Mouse (Mus musculus) intestine, embryonic 15.5 days (tissue): ENCODE results near the gene Blvrb. TPM values are rescaled to one million over a fixed set of nuclear protein-coding genes. Genes with fewer than 3 reads are reported as not detected.

ENCODE experiments used
- ATAC-seq: fragments of 200-750 bp; cut with Nextera tagmentation; 2 replicates; pipeline ENCODE4 v1.8.0; 2017; ENCODE audit warnings: moderate TSS enrichment, moderate library complexity
- H3K27ac ChIP-seq: fragments of 300-500 bp; sonication (generic); 2 replicates; pipeline ENCODE4 v1.5.1; 2015; ENCODE audit warnings: mild to moderate bottlenecking, inconsistent platforms
- H3K27me3 ChIP-seq: fragments of 300-500 bp; sonication (generic); replicated peaks from 2 replicates; pipeline ENCODE4 v1.6.1; 2015; ENCODE audit warnings: inconsistent platforms
- H3K36me3 ChIP-seq: fragments of 300-500 bp; sonication (generic); 2 replicates; pipeline ENCODE4 v1.6.1; 2015; ENCODE audit warnings: inconsistent platforms
- H3K4me1 ChIP-seq: fragments of 300-500 bp; sonication (generic); replicated peaks from 2 replicates; pipeline ENCODE4 v1.6.1; 2015; ENCODE audit warnings: inconsistent platforms
- H3K4me2 ChIP-seq: fragments of 300-500 bp; sonication (generic); replicated peaks from 2 replicates; pipeline ENCODE4 v1.6.1; 2015; ENCODE audit warnings: mild to moderate bottlenecking, inconsistent platforms
- H3K4me3 ChIP-seq: fragments of 300-500 bp; sonication (generic); replicated peaks from 2 replicates; pipeline ENCODE4 v1.5.1; 2015; ENCODE audit warnings: inconsistent platforms
- H3K9ac ChIP-seq: fragments of 300-500 bp; sonication (generic); 2 replicates; pipeline ENCODE4 v1.6.1; 2015; ENCODE audit warnings: inconsistent platforms
- H3K9me3 ChIP-seq: fragments of 300-500 bp; sonication (generic); 2 replicates; pipeline ENCODE4 v1.6.1; 2016; ENCODE audit warnings: inconsistent platforms
- WGBS: fragments of 180-500 bp; shearing (Covaris S2); methylation state at CpG from one replicate; pipeline ENCODE4 v1.1.7; 2015; 5-methylcytosine and 5-hydroxymethylcytosine counted together
- polyA plus RNA-seq: library from polyadenylated mRNA; unstranded; fragments of >200 nt; fragmentation: Nextera tagmentation; extraction: Ambion mirVana; gene quantifications from 2 replicates; pipeline ENCODE4 v1.2.1, GENCODE M21; 2015

Gene Blvrb
- polyA plus RNA-seq, 1 experiment from 2014 or later = 60.4 TPM

GRCm38 (mm10) chr7:27454461-27455121, 6.8 kb downstream of the Blvrb start:
- WGBS = 73% methylated on average over 10 of the region's 10 CpGs
- no peak overlapping the region for H3K4me3 ChIP-seq
- H3K27me3 ChIP-seq = no peaks in the 10 kb centered on the region
- no peaks in the 10 kb centered on the region for H3K9me3 ChIP-seq
- H3K9ac ChIP-seq = no peak overlapping the region
- no peak overlapping the region for H3K4me2 ChIP-seq
- H3K27ac ChIP-seq = no peak overlapping the region
- no peak for ATAC-seq
- H3K4me1 ChIP-seq = no peaks in the 10 kb centered on the region
- no peaks in the 10 kb centered on the region for H3K36me3 ChIP-seq

- ATAC-seq = no peak
- H3K36me3 ChIP-seq = no peaks in the 10 kb centered on the region
- H3K9ac ChIP-seq = no peak overlapping the region
- 95% methylated on average over 3 of the region's 3 CpGs for WGBS
- H3K4me1 ChIP-seq = no peaks in the 10 kb centered on the region
- H3K27me3 ChIP-seq = no peaks in the 10 kb centered on the region
- H3K4me2 ChIP-seq = no peak overlapping the region
- no peak overlapping the region for H3K4me3 ChIP-seq
- H3K9me3 ChIP-seq = no peaks in the 10 kb centered on the region
- no peak overlapping the region for H3K27ac ChIP-seq
These were observed 7.5 kb downstream of the Blvrb start for GRCm38 (mm10) chr7:27455273-27455672.

DNA sequence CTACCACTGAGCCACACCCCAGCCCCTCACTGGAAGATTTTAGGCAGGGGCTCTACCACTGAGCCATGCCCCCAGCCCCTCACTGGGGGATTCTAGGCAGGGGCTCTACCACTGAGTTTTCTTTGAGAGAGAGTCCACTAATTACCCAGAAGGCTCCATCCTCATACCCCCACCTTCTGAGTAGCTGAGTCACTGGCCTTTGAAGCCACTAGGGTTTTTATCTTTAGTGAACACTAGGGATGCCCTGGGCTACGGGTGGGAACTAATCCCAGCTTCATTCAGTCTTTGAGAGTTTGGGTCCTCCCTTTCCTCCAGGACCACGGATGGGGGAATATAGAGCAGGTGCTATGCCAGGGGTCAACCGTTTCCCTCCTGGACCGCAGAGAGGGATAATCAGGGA, 10.8 kb downstream of the Blvrb start:
- 80% methylated on average over 4 of the region's 4 CpGs for WGBS
- no peak for ATAC-seq

GRCm38 (mm10) chr7:27459640-27460039, 11.9 kb downstream of the Blvrb start:
- 85% methylated on average over 5 of the region's 5 CpGs for WGBS
- no peaks in the 10 kb centered on the region for H3K27me3 ChIP-seq
- no peak overlapping the region for H3K4me2 ChIP-seq
- no peaks in the 10 kb centered on the region for H3K4me1 ChIP-seq
- H3K9me3 ChIP-seq = no peaks in the 10 kb centered on the region
- H3K36me3 ChIP-seq = no peaks in the 10 kb centered on the region
- no peak overlapping the region for H3K9ac ChIP-seq
- H3K4me3 ChIP-seq = no peak overlapping the region
- no peak for ATAC-seq
- no peak overlapping the region for H3K27ac ChIP-seq

More for the DNA sequence above, 10.8 kb downstream of the Blvrb start:
- Histone ChIP-seq H3K9me3 (no peaks in the 10 kb centered on the region), H3K36me3 (no peaks in the 10 kb centered on the region), H3K4me1 (no peaks in the 10 kb centered on the region), H3K4me3 (no peak overlapping the region), H3K9ac (no peak overlapping the region), H3K27ac (no peak overlapping the region), H3K4me2 (no peak overlapping the region), H3K27me3 (no peaks in the 10 kb centered on the region)

- Histone ChIP-seq H3K4me2 (no peak overlapping the region), H3K4me3 (no peak overlapping the region), H3K27me3 (no peaks in the 10 kb centered on the region), H3K9ac (no peak overlapping the region), H3K4me1 (no peaks in the 10 kb centered on the region), H3K9me3 (no peaks in the 10 kb centered on the region), H3K27ac (no peak overlapping the region), H3K36me3 (no peaks in the 10 kb centered on the region)
- 78% methylated on average over 6 of the region's 6 CpGs for WGBS
- ATAC-seq = no peak
These were observed 12.7 kb downstream of the Blvrb start for GRCm38 (mm10) chr7:27460477-27460876.

- Histone ChIP-seq H3K27me3 (no peaks in the 10 kb centered on the region), H3K36me3 (no peaks in the 10 kb centered on the region), H3K4me2 (no peak overlapping the region), H3K9me3 (no peaks in the 10 kb centered on the region), H3K9ac (no peak overlapping the region), H3K4me1 (no peaks in the 10 kb centered on the region), H3K27ac (no peak overlapping the region), H3K4me3 (no peak overlapping the region)
- WGBS = 31% methylated on average over 4 of the region's 4 CpGs
- no peak for ATAC-seq
These were observed 19.9 kb downstream of the Blvrb start for GRCm38 (mm10) chr7:27467648-27468047.

- no peak overlapping the region for H3K9ac ChIP-seq
- H3K9me3 ChIP-seq = no peaks in the 10 kb centered on the region
- no peaks in the 10 kb centered on the region for H3K27me3 ChIP-seq
- 88% methylated on average over 11 of the region's 11 CpGs for WGBS
- no peak for ATAC-seq
- H3K36me3 ChIP-seq = peaks cover 7% of the 10 kb centered on the region
- H3K4me1 ChIP-seq = peaks cover 9% of the 10 kb centered on the region; the same call in 1 of the 2 replicates
- no peak overlapping the region for H3K4me2 ChIP-seq
- no peak overlapping the region for H3K27ac ChIP-seq
- H3K4me3 ChIP-seq = no peak overlapping the region
These were observed 23.8 kb downstream of the Blvrb start for GRCm38 (mm10) chr7:27471390-27472120.

- Histone ChIP-seq H3K36me3 (peaks cover 7% of the 10 kb centered on the region), H3K27me3 (no peaks in the 10 kb centered on the region), H3K4me3 (peak overlapping the region; percentile 77), H3K9me3 (no peaks in the 10 kb centered on the region), H3K4me1 (peaks cover 9% of the 10 kb centered on the region; the same call in 1 of the 2 replicates), H3K4me2 (peak overlapping the region; percentile 58), H3K9ac (no peak overlapping the region), H3K27ac (peak overlapping the region; percentile 92)
- WGBS = 24% methylated on average over 7 of the region's 7 CpGs
- ATAC-seq = no peak
These were observed 24.8 kb downstream of the Blvrb start for GRCm38 (mm10) chr7:27472596-27472995.

- H3K27me3 ChIP-seq = no peaks in the 10 kb centered on the region
- H3K36me3 ChIP-seq = peaks cover 7% of the 10 kb centered on the region
- under 1% methylated on average over 36 of the region's 36 CpGs for WGBS
- H3K27ac ChIP-seq = peak within 1 kb of the TSS; percentile 92
- peak within 1 kb of the TSS; percentile 58 for H3K4me2 ChIP-seq
- peaks cover 15% of the 10 kb centered on the region for H3K4me1 ChIP-seq
- peak within 1 kb of the TSS; percentile 74 for H3K9ac ChIP-seq
- H3K4me3 ChIP-seq = peak within 1 kb of the TSS; percentile 77
- peak; percentile 93 for ATAC-seq
- no peaks in the 10 kb centered on the region for H3K9me3 ChIP-seq
These were observed 25.5 kb downstream of the Blvrb start, which contains the start of gene Sertad3 for GRCm38 (mm10) chr7:27473156-27473834. Gene Sertad3, plus strand, starts transcription at chr7:27473768.

DNA sequence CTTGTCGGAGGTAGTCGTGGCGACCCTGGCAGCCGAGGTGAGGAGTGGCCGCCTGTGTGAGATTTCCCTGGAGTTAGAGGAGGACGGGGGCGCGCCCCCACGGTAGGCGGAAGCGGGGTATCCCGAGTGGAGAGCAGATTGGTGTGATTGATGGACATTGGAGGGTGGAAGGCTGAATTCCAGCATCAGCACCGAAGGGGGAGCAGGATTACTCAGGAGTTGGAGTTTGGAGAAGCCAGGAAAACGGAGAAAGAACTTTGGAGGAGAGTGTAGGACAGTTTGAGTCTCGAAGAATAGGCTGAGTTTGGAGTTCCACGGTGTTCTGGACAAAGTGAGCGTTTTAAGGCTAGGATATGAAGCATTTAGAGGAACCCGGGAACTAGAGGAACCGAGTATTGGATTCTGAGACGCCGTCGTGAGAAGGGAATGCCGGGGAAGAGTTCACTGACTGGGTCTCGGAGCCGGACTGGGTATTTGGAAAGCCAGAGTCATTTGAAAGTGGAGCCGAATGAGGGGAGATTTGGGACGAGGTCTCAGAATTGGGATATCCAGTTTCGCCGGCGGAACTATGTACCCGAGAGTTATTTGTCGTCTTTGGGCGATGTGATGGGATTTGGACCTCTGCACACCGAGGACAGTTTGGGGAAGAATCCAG, 26.2 kb downstream of the Blvrb start:
- Histone ChIP-seq H3K9ac (peak overlapping the region; percentile 74), H3K4me2 (peak overlapping the region; percentile 58), H3K4me1 (peaks cover 19% of the 10 kb centered on the region), H3K4me3 (peak overlapping the region; percentile 77), H3K27me3 (no peaks in the 10 kb centered on the region), H3K9me3 (no peaks in the 10 kb centered on the region), H3K36me3 (peaks cover 7% of the 10 kb centered on the region), H3K27ac (peak overlapping the region; percentile 92)
- under 1% methylated on average over 34 of the region's 34 CpGs for WGBS
- no peak for ATAC-seq

DNA sequence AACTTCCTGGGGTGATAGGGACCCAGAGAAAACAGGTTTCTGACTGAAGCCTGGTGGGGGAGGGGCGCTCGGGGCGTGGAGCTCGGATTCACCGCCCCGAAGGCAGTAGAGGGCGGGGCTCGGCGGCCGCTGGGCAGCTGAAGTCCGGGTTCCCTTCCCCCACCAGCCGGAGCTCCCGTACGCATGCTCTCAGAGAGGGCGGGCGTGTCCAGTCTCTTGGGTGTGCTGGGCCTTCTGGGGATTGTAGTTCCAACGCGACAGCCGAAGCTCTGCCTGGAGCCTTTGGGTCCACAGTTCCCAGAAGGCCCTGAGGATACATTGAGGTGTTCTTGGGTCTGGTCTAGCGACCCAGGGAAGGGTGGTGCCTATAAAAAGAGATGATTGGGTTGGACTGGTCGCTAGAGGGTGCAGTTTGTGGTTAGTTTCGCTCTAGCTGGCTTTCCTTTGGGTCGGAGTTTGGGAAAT, 26.7 kb downstream of the Blvrb start:
- WGBS = 1% methylated on average over 23 of the region's 23 CpGs
- Histone ChIP-seq H3K4me1 (peaks cover 25% of the 10 kb centered on the region), H3K4me2 (peak overlapping the region; percentile 58), H3K9ac (peak overlapping the region; percentile 74), H3K4me3 (peak overlapping the region; percentile 77), H3K36me3 (peaks cover 7% of the 10 kb centered on the region), H3K27ac (peak overlapping the region; percentile 92), H3K27me3 (no peaks in the 10 kb centered on the region), H3K9me3 (no peaks in the 10 kb centered on the region)
- peak; percentile 92 for ATAC-seq

- ATAC-seq = no peak
- Histone ChIP-seq H3K9me3 (no peaks in the 10 kb centered on the region), H3K4me3 (0 out of 2 replicates have a peak overlapping the region, but pooled peaks have one; percentile 0), H3K27ac (peak overlapping the region; percentile 67), H3K36me3 (peaks cover 7% of the 10 kb centered on the region), H3K27me3 (no peaks in the 10 kb centered on the region), H3K9ac (no peak overlapping the region), H3K4me2 (peak overlapping the region; percentile 58), H3K4me1 (peaks cover 25% of the 10 kb centered on the region)
- WGBS = 86% methylated on average over 2 of the region's 2 CpGs
These were observed 27.8 kb downstream of the Blvrb start for GRCm38 (mm10) chr7:27475596-27475995.
